Mouse (Mus musculus): ENCODE measurements around the gene Cdc123. TPM values are rescaled to one million over a fixed set of nuclear protein-coding genes. Genes with fewer than 3 reads are reported as not detected.

Gene Cdc123
- total RNA-seq (2021), result 10 to 100 TPM; 90.1 to 98.7 TPM
- long read RNA-seq, experiment 1, transcript Cdc123-201 (13 exons, 1,827 nt), result major isoform, 24 of 30 reads
- long read RNA-seq, experiment 1, partial matches to known transcripts, result 0 of 30 reads
- long read RNA-seq, experiment 1, other reads (novel, unspliced or antisense), result 4 of 30 reads
- long read RNA-seq, experiment 2, transcript Cdc123-201 (13 exons, 1,827 nt), result major isoform, 20 of 28 reads
- long read RNA-seq, experiment 2, partial matches to known transcripts, result 5 of 28 reads
- long read RNA-seq, experiment 2, other reads (novel, unspliced or antisense), result 2 of 28 reads

- DNase-seq, result peak; percentile 92 to 94
These were observed at the start of gene Cdc123, which contains the start of gene Nudt5 for GRCm38 (mm10) chr2:5844873-5845631. Gene Cdc123, minus strand, starts transcription at chr2:5845164. Gene Nudt5, plus strand, starts transcription at chr2:5845019.

GRCm38 (mm10) chr2:5894296-5894695 lies 49.3 kb upstream of the Cdc123 start:
- DNase-seq, result peak in 1 of 2 experiments; percentile 12

GRCm38 (mm10) chr2:5889412-5889811 lies 44.4 kb upstream of the Cdc123 start:
- DNase-seq, result no peak

- DNase-seq, result no peak
These were observed 43.9 kb upstream of the Cdc123 start for GRCm38 (mm10) chr2:5888865-5889264.

GRCm38 (mm10) chr2:5877446-5877845 lies 32.5 kb upstream of the Cdc123 start:
- DNase-seq, result no peak

GRCm38 (mm10) chr2:5869746-5870145 lies 24.8 kb upstream of the Cdc123 start:
- DNase-seq, result no peak

GRCm38 (mm10) chr2:5867681-5868080 lies 22.7 kb upstream of the Cdc123 start:
- no peak for DNase-seq

- no peak for DNase-seq
These were observed 17.9 kb upstream of the Cdc123 start, which contains the start of gene Gm13199 for GRCm38 (mm10) chr2:5862834-5863233. Gene Gm13199, minus strand, starts transcription at chr2:5862934.

GRCm38 (mm10) chr2:5851866-5852265 lies 6.9 kb upstream of the Cdc123 start:
- DNase-seq, result no peak

- DNase-seq, result peak in 1 of 2 experiments; percentile 6
These were observed 6.2 kb upstream of the Cdc123 start for GRCm38 (mm10) chr2:5851116-5851515.

- no peak for DNase-seq
These were observed 862 bp upstream of the Cdc123 start for GRCm38 (mm10) chr2:5845826-5846225.

- DNase-seq, result no peak
These were observed 637 bp downstream of the Cdc123 start for GRCm38 (mm10) chr2:5844181-5844872.

- DNase-seq, result no peak
These were observed 4.1 kb downstream of the Cdc123 start for GRCm38 (mm10) chr2:5840815-5841214.

- no peak for DNase-seq
These were observed 19.6 kb downstream of the Cdc123 start for GRCm38 (mm10) chr2:5825265-5825913.

GRCm38 (mm10) chr2:5824685-5825084 lies 20.3 kb downstream of the Cdc123 start:
- DNase-seq, result peak in 1 of 2 experiments; percentile 17

- DNase-seq, result no peak
These were observed 20.8 kb downstream of the Cdc123 start for GRCm38 (mm10) chr2:5824213-5824612.

GRCm38 (mm10) chr2:5822449-5822848 lies 22.5 kb downstream of the Cdc123 start:
- DNase-seq, result no peak

- no peak for DNase-seq
These were observed 23.7 kb downstream of the Cdc123 start for GRCm38 (mm10) chr2:5821264-5821663.

- DNase-seq, result peak in 1 of 2 experiments; percentile 37
These were observed 33.7 kb downstream of the Cdc123 start for GRCm38 (mm10) chr2:5811235-5811782.

GRCm38 (mm10) chr2:5810036-5810718 lies 34.8 kb downstream of the Cdc123 start:
- DNase-seq, result no peak

GRCm38 (mm10) chr2:5806201-5806600 lies 38.8 kb downstream of the Cdc123 start:
- peak; percentile 14 to 33 for DNase-seq
